Mouse (Mus musculus): ENCODE data around the gene Fuz.

GRCm38 (mm10) chr7:44938680-44939079 lies 42.8 kb downstream of the Fuz start:
- TF ChIP-seq CTCF (IDR thresholded peaks at IDR 0.05; ENCODE audit: extremely low read depth, insufficient read depth, low read length) (no peak), POLR2A (IDR thresholded peaks at IDR 0.05; ENCODE audit: extremely low read depth, insufficient read depth, low read length) (no peak)

All from cortical plate, adult 2 months (tissue).